Mouse (Mus musculus) gastrocnemius, adult 2 months (tissue): ENCODE data around the gene Rbpj. TPM values are rescaled to one million over a fixed set of nuclear protein-coding genes. Genes with fewer than 3 reads are reported as not detected.
A peak's percentile ranks its signal among the peaks of the same experiment; 100 is the strongest.

Source experiments
- DNase-seq: peaks from one replicate; pipeline ENCODE4 v3.0.0; 2022
- H3K27ac ChIP-seq: fragments of 200-600 bp; 2 replicates; pipeline ENCODE4 v1.8.1; 2022; ENCODE audit warnings: mild to moderate bottlenecking
- H3K4me3 ChIP-seq: fragments of 200-600 bp; 2 replicates; pipeline ENCODE4 v1.8.1; 2022; ENCODE audit warnings: mild to moderate bottlenecking, moderate library complexity
- CTCF ChIP-seq: fragments of 200-600 bp; IDR thresholded peaks from 2 replicates; pipeline ENCODE4 v1.8.1; 2022; ENCODE audit warnings: antibody characterized with exemption, mild to moderate bottlenecking, moderate library complexity
- intact Hi-C: fragments of 180-260 bp; cut with DNase I; formaldehyde crosslinking; loops from one replicate; pipeline ENCODE4 v1.15.1; 2025
- total RNA-seq, 2 experiments: library from RNA; stranded (reverse); gene quantifications; 2 replicates each; pipeline ENCODE4 v1.2.3; 2021

Gene Rbpj
- total RNA-seq, 2 experiments from 2014 or later: 20.9 to 21.7 TPM

- peak; percentile 57 for DNase-seq
- peak; percentile 23 for TF ChIP-seq CTCF
- intact Hi-C loops: loop anchor here (5.0 kb wide), 2 partner anchors 37 to 117 kb away; no protein-coding TSS in a partner anchor
- Histone ChIP-seq H3K27ac (peak overlapping the region; percentile 90), H3K4me3 (peak overlapping the region; percentile 62)
Observed at GRCm38 (mm10) chr5:53470141-53471079, 4.5 kb downstream of the Rbpj start.

GRCm38 (mm10) chr5:53472485-53472884 is 6.5 kb downstream of the Rbpj start:
- intact Hi-C loops: loop anchor here (2.0 to 5.0 kb wide), 3 partner anchors 18 to 115 kb away; no protein-coding TSS in a partner anchor
- DNase-seq: peak; percentile 89
- no peak for TF ChIP-seq CTCF
- Histone ChIP-seq H3K27ac (peak overlapping the region; percentile 90), H3K4me3 (peak overlapping the region; percentile 19; the same call in 1 of the 2 replicates)

- no peak for DNase-seq
- Histone ChIP-seq H3K4me3 (no peak overlapping the region), H3K27ac (peak overlapping the region; percentile 49)
- intact Hi-C loops: no loop called here
- TF ChIP-seq CTCF: no peak
Observed at GRCm38 (mm10) chr5:53479161-53479560, 13.2 kb downstream of the Rbpj start.

GRCm38 (mm10) chr5:53479891-53480290 is 13.9 kb downstream of the Rbpj start:
- intact Hi-C loops: no loop called here
- H3K27ac ChIP-seq: peak overlapping the region; percentile 49
- no peak for DNase-seq
- no peak overlapping the region for H3K4me3 ChIP-seq
- TF ChIP-seq CTCF: no peak

GRCm38 (mm10) chr5:53481021-53481420 is 15.1 kb downstream of the Rbpj start:
- no peak overlapping the region for H3K4me3 ChIP-seq
- no peak for TF ChIP-seq CTCF
- no peak for DNase-seq
- intact Hi-C loops: no loop called here
- no peak overlapping the region for H3K27ac ChIP-seq

GRCm38 (mm10) chr5:53485069-53485628 is 19.2 kb downstream of the Rbpj start:
- DNase-seq: no peak

GRCm38 (mm10) chr5:53485934-53486475 is 20.1 kb downstream of the Rbpj start:
- no peak overlapping the region for H3K4me3 ChIP-seq
- intact Hi-C loops: no loop called here
- no peak for DNase-seq
- peak overlapping the region; percentile 48 for H3K27ac ChIP-seq
- TF ChIP-seq CTCF: no peak

More at GRCm38 (mm10) chr5:53485069-53485628, 19.2 kb downstream of the Rbpj start:
- intact Hi-C loops: no loop called here
- TF ChIP-seq CTCF: no peak
- Histone ChIP-seq H3K27ac (peak overlapping the region; percentile 1), H3K4me3 (no peak overlapping the region)

- no peak overlapping the region for H3K27ac ChIP-seq
- intact Hi-C loops: no loop called here
- no peak for TF ChIP-seq CTCF
- H3K4me3 ChIP-seq: no peak overlapping the region
- DNase-seq: no peak
Observed at GRCm38 (mm10) chr5:53486966-53487592, 21.1 kb downstream of the Rbpj start.

GRCm38 (mm10) chr5:53490697-53491099 is 24.7 kb downstream of the Rbpj start:
- intact Hi-C loops: loop anchor here (2.0 to 5.0 kb wide), 2 partner anchors 18 to 97 kb away; no protein-coding TSS in a partner anchor
- Histone ChIP-seq H3K27ac (peak overlapping the region; percentile 67), H3K4me3 (no peak overlapping the region)
- TF ChIP-seq CTCF: no peak
- peak; percentile 62 for DNase-seq

- intact Hi-C loops: loop anchor here (5.0 kb wide), 1 partner anchor 94 kb away; no protein-coding TSS in a partner anchor
Observed at GRCm38 (mm10) chr5:53493756-53494155, 27.8 kb downstream of the Rbpj start.

GRCm38 (mm10) chr5:53494536-53495159 is 28.7 kb downstream of the Rbpj start:
- intact Hi-C loops: loop anchor here (5.0 kb wide), 1 partner anchor 93 kb away; no protein-coding TSS in a partner anchor
- H3K27ac ChIP-seq: peak overlapping the region; percentile 91
- TF ChIP-seq CTCF: no peak

More at GRCm38 (mm10) chr5:53493756-53494155, 27.8 kb downstream of the Rbpj start:
- no peak overlapping the region for H3K4me3 ChIP-seq
- peak; percentile 54 for DNase-seq
- peak overlapping the region; percentile 91 for H3K27ac ChIP-seq
- no peak for TF ChIP-seq CTCF

More at GRCm38 (mm10) chr5:53494536-53495159, 28.7 kb downstream of the Rbpj start:
- peak overlapping the region; percentile 46 for H3K4me3 ChIP-seq
- DNase-seq: peak; percentile 61
